Mouse (Mus musculus) testis, adult 2 months (tissue): Measurements from ENCODE around the gene Rap1gap2.

Experiments used
- CTCF ChIP-seq: fragments of 200-500 bp; IDR thresholded peaks from 2 replicates; pipeline ENCODE4 v1.5.1; 2012; ENCODE audit warnings: low read depth, mild to moderate bottlenecking, inconsistent platforms, low read length, moderate library complexity; ENCODE audit not compliant: control insufficient read depth, insufficient read depth, insufficient replicate concordance
- POLR2A ChIP-seq: fragments of 200-500 bp; IDR thresholded peaks from 2 replicates; pipeline ENCODE4 v1.6.1; 2012; ENCODE audit warnings: low read depth, mild to moderate bottlenecking, inconsistent platforms, low read length, moderate library complexity; ENCODE audit not compliant: control insufficient read depth

GRCm38 (mm10) chr11:74458400-74458799, 152.3 kb downstream of the Rap1gap2 start:
- TF ChIP-seq CTCF (no peak), POLR2A (no peak)
